Mouse (Mus musculus) frontal cortex, postnatal 14 days (tissue): ENCODE data around the gene Tex12.

ENCODE experiments used
- DNase-seq, 2 experiments: peaks; one replicate each; pipeline ENCODE4 v3.0.0; 2022; ENCODE audit warnings: low spot score in 2 of 2

Tex12 gene

DNA sequence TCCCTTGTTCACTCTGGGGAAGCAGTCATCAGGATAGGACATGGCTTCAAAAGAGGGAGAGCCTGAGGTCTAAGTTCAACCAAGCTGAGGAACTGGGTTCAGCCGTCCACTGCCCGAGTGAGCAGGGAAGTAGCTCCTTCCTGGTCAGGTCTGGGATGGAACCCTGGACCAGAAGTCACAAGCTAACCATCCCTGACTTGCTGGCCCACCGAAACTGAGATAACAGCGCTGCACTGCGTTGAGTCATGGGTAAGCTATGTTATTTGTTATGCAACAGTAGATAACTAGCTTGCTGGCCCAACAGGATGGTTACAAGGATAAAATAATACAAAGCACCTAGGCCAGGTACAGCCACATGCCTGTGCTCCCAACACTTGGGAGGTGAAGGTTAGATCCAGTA is 45.7 kb downstream of the Tex12 start:
- DNase-seq, result no peak

GRCm38 (mm10) chr9:50507570-50507969 is 53.6 kb downstream of the Tex12 start:
- DNase-seq, result no peak
